Mouse (Mus musculus) CH12.LX (cell line): ENCODE results near the gene Mpv17l2. TPM values are rescaled to one million over a fixed set of nuclear protein-coding genes. Genes with fewer than 3 reads are reported as not detected.

Source experiments
- DNase-seq: peaks from one replicate; pipeline ENCODE4 v3.0.0-alpha.2; 2013; ENCODE audit errors: extremely low read depth
- H3K27ac ChIP-seq: 2 replicates; pipeline ENCODE4 v1.5.1; 2012; ENCODE audit warnings: low read depth, mild to moderate bottlenecking, control low read depth, moderate library complexity; ENCODE audit not compliant: insufficient read depth
- H3K27me3 ChIP-seq: replicated peaks from 2 replicates; pipeline ENCODE3; 2012; ENCODE audit warnings: inconsistent platforms
- H3K36me3 ChIP-seq, 2 experiments: replicated peaks in 1 of 2; 2 replicates each; pipeline versions ENCODE3 to v1.6.1; 2012; ENCODE audit warnings: inconsistent platforms in 1 of 2, low read length in 1 of 2, mild to moderate bottlenecking in 1 of 2, mixed read lengths in 1 of 2, moderate library complexity in 1 of 2; ENCODE audit not compliant: control insufficient read depth in 1 of 2, insufficient read depth in 1 of 2
- H3K4me1 ChIP-seq, 2 experiments: 2 replicates each; pipeline ENCODE4 v1.6.1; 2012; ENCODE audit warnings: inconsistent platforms in 1 of 2, moderate library complexity in 1 of 2; ENCODE audit not compliant: insufficient read depth in 2 of 2, control insufficient read depth in 1 of 2
- H3K4me2 ChIP-seq: 2 replicates; pipeline ENCODE4 v1.6.1; 2012; ENCODE audit warnings: low read depth, mild to moderate bottlenecking, control low read depth; ENCODE audit not compliant: poor library complexity, insufficient read depth, severe bottlenecking
- H3K4me3 ChIP-seq, 3 experiments: fragments of 150-350 bp in 1 of 3; sonication (generic) in 1 of 3; replicated peaks in 1 of 3; 2 replicates each; pipeline versions ENCODE3 to v1.5.1; 2011 to 2012; ENCODE audit warnings: low read depth in 2 of 3, low read length in 2 of 3, mild to moderate bottlenecking in 2 of 3, moderate library complexity in 2 of 3, control low read depth in 1 of 3, improper control_type of control experiment in 1 of 3, inconsistent platforms in 1 of 3, mixed read lengths in 1 of 3; ENCODE audit not compliant: poor library complexity in 1 of 3
- H3K79me2 ChIP-seq: replicated peaks from 2 replicates; pipeline ENCODE4 v1.6.1; 2012; ENCODE audit warnings: mild to moderate bottlenecking, moderate library complexity; ENCODE audit not compliant: control insufficient read depth, poor library complexity, insufficient read depth, severe bottlenecking; ENCODE audit errors: extremely low read depth
- H3K9ac ChIP-seq: 2 replicates; pipeline ENCODE4 v1.6.1; 2012; ENCODE audit warnings: low read depth, mild to moderate bottlenecking, control low read depth, moderate library complexity; ENCODE audit not compliant: insufficient read depth
- H3K9me3 ChIP-seq: replicated peaks from 2 replicates; pipeline ENCODE3; 2012; ENCODE audit warnings: low read length, inconsistent platforms, mixed read lengths
- BHLHE40 ChIP-seq: IDR thresholded peaks from 2 replicates; pipeline ENCODE4 v1.6.1; 2011; ENCODE audit warnings: mild to moderate bottlenecking, low read depth, low read length, improper control_type of control experiment
- CHD1 ChIP-seq: IDR thresholded peaks from 2 replicates; pipeline ENCODE4 v1.6.1; 2012; ENCODE audit warnings: low read depth, low read length, improper control_type of control experiment, inconsistent platforms
- CHD2 ChIP-seq: IDR thresholded peaks from 2 replicates; pipeline ENCODE4 v1.6.1; 2011; ENCODE audit warnings: low read length, improper control_type of control experiment
- CTCF ChIP-seq, 2 experiments: IDR thresholded peaks in 1 of 2; conservative IDR thresholded peaks in 1 of 2; 2 replicates each; pipeline ENCODE4 v1.5.1; 2011 to 2012; ENCODE audit warnings: low read depth in 2 of 2, low read length in 2 of 2, improper control_type of control experiment in 1 of 2, inconsistent platforms in 1 of 2, mild to moderate bottlenecking in 1 of 2, moderate library complexity in 1 of 2
- E2F4 ChIP-seq: IDR thresholded peaks from 2 replicates; pipeline ENCODE4 v1.6.1; 2011; ENCODE audit warnings: low read depth, low read length, improper control_type of control experiment; ENCODE audit not compliant: insufficient replicate concordance
- ELF1 ChIP-seq: IDR thresholded peaks from 2 replicates; pipeline ENCODE4 v1.6.1; 2014; ENCODE audit warnings: low read depth, mild to moderate bottlenecking, inconsistent platforms, low read length, improper control_type of control experiment
- EP300 ChIP-seq: IDR thresholded peaks from 2 replicates; pipeline ENCODE4 v1.6.1; 2011; ENCODE audit warnings: low read length, improper control_type of control experiment
- ETS1 ChIP-seq: conservative IDR thresholded peaks from 2 replicates; pipeline ENCODE4 v1.6.1; 2012; ENCODE audit warnings: low read depth, mild to moderate bottlenecking, inconsistent platforms, low read length, improper control_type of control experiment, moderate library complexity
- GABPA ChIP-seq: IDR thresholded peaks from 2 replicates; pipeline ENCODE4 v1.6.1; 2012; ENCODE audit warnings: low read depth, low read length, improper control_type of control experiment, inconsistent platforms; ENCODE audit not compliant: insufficient replicate concordance
- HCFC1 ChIP-seq: IDR thresholded peaks from 2 replicates; pipeline ENCODE4 v1.6.1; 2012; ENCODE audit warnings: low read depth, mild to moderate bottlenecking, inconsistent platforms, low read length, improper control_type of control experiment
- IRF4 ChIP-seq: IDR thresholded peaks from 2 replicates; pipeline ENCODE4 v1.6.1; 2014; ENCODE audit warnings: low read depth, mild to moderate bottlenecking, inconsistent platforms, low read length, improper control_type of control experiment
- JUN ChIP-seq: IDR thresholded peaks from 2 replicates; pipeline ENCODE4 v1.6.1; 2011; ENCODE audit warnings: low read depth, mild to moderate bottlenecking, low read length, improper control_type of control experiment, moderate library complexity; ENCODE audit not compliant: insufficient read depth
- JUND ChIP-seq: conservative IDR thresholded peaks from 2 replicates; pipeline ENCODE4 v1.6.1; 2011; ENCODE audit warnings: low read depth, low read length, improper control_type of control experiment
- KAT2A ChIP-seq: IDR thresholded peaks from 2 replicates; pipeline ENCODE4 v1.6.1; 2012; ENCODE audit warnings: low read length, improper control_type of control experiment, inconsistent platforms; ENCODE audit not compliant: insufficient replicate concordance
- MAZ ChIP-seq: IDR thresholded peaks from 2 replicates; pipeline ENCODE4 v1.6.1; 2012; ENCODE audit warnings: low read depth, mild to moderate bottlenecking, inconsistent platforms, low read length, improper control_type of control experiment, moderate library complexity
- MXI1 ChIP-seq: IDR thresholded peaks from 2 replicates; pipeline ENCODE4 v1.6.1; 2011; ENCODE audit warnings: mild to moderate bottlenecking, low read depth, low read length, improper control_type of control experiment
- MYC ChIP-seq: IDR thresholded peaks from 2 replicates; pipeline ENCODE4 v1.6.1; 2011; ENCODE audit warnings: low read depth, mild to moderate bottlenecking, improper control_type of control experiment, low read length
- NELFE ChIP-seq: IDR thresholded peaks from 2 replicates; pipeline ENCODE4 v1.6.1; 2011; ENCODE audit warnings: low read depth, low read length, improper control_type of control experiment
- NRF1 ChIP-seq: IDR thresholded peaks from 2 replicates; pipeline ENCODE4 v1.6.1; 2014; ENCODE audit warnings: low read depth, mild to moderate bottlenecking, inconsistent platforms, low read length, improper control_type of control experiment, moderate library complexity
- PAX5 ChIP-seq: IDR thresholded peaks from 2 replicates; pipeline ENCODE4 v1.6.1; 2012; ENCODE audit warnings: low read length, inconsistent platforms, mixed read lengths
- POLR2A ChIP-seq: IDR thresholded peaks from 2 replicates; pipeline ENCODE4 v1.6.1; 2011; ENCODE audit warnings: low read depth, mild to moderate bottlenecking, improper control_type of control experiment, low read length
- POLR2AphosphoS2 ChIP-seq: IDR thresholded peaks from 2 replicates; pipeline ENCODE4 v1.6.1; 2011; ENCODE audit warnings: low read depth, low read length, improper control_type of control experiment
- RAD21 ChIP-seq: IDR thresholded peaks from 2 replicates; pipeline ENCODE4 v1.6.1; 2011; ENCODE audit warnings: low read depth, mild to moderate bottlenecking, low read length, improper control_type of control experiment, moderate library complexity
- RCOR1 ChIP-seq: conservative IDR thresholded peaks from 2 replicates; pipeline ENCODE4 v1.6.1; 2012; ENCODE audit warnings: low read depth, mild to moderate bottlenecking, inconsistent platforms, low read length, improper control_type of control experiment
- SIN3A ChIP-seq: IDR thresholded peaks from 2 replicates; pipeline ENCODE4 v1.6.1; 2012; ENCODE audit warnings: low read length, improper control_type of control experiment, inconsistent platforms
- SMC3 ChIP-seq: IDR thresholded peaks from 2 replicates; pipeline ENCODE4 v1.6.1; 2011; ENCODE audit warnings: low read depth, low read length, improper control_type of control experiment
- TBP ChIP-seq: conservative IDR thresholded peaks from 2 replicates; pipeline ENCODE4 v1.6.1; 2011; ENCODE audit warnings: low read depth, low read length, improper control_type of control experiment
- TCF12 ChIP-seq: IDR thresholded peaks from 2 replicates; pipeline ENCODE4 v1.6.1; 2014; ENCODE audit warnings: low read depth, mild to moderate bottlenecking, inconsistent platforms, low read length, improper control_type of control experiment
- UBTF ChIP-seq: IDR thresholded peaks from 2 replicates; pipeline ENCODE4 v1.6.1; 2012; ENCODE audit warnings: low read depth, mild to moderate bottlenecking, inconsistent platforms, low read length, improper control_type of control experiment, moderate library complexity
- USF1 ChIP-seq: IDR thresholded peaks from 2 replicates; pipeline ENCODE4 v1.6.1; 2014; ENCODE audit warnings: low read depth, mild to moderate bottlenecking, inconsistent platforms, low read length, improper control_type of control experiment
- USF2 ChIP-seq: conservative IDR thresholded peaks from 2 replicates; pipeline ENCODE4 v1.6.1; 2011; ENCODE audit warnings: low read depth, low read length, improper control_type of control experiment
- ZC3H11A ChIP-seq: IDR thresholded peaks from 2 replicates; pipeline ENCODE4 v1.6.1; 2012; ENCODE audit warnings: low read depth, mild to moderate bottlenecking, inconsistent platforms, low read length, improper control_type of control experiment
- ZKSCAN1 ChIP-seq: IDR thresholded peaks from 2 replicates; pipeline ENCODE4 v1.6.1; 2012; ENCODE audit warnings: low read depth, inconsistent platforms, low read length, improper control_type of control experiment, borderline replicate concordance
- ZMIZ1 ChIP-seq: IDR thresholded peaks from 2 replicates; pipeline ENCODE4 v1.6.1; 2012; ENCODE audit warnings: low read depth, mild to moderate bottlenecking, inconsistent platforms, low read length, improper control_type of control experiment
- ZNF384 ChIP-seq: IDR thresholded peaks from 2 replicates; pipeline ENCODE4 v1.6.1; 2012; ENCODE audit warnings: low read depth, low read length, improper control_type of control experiment, inconsistent platforms
- dilution Hi-C: fragments of 300-500 bp; cut with MboI; formaldehyde crosslinking; loops from 2 replicates; pipeline ENCODE4 v1.14.3; 2020; ENCODE audit warnings: low sequenced_read_pairs; ENCODE audit not compliant: extremely low pct_unique_long_range_greater_than_20kb, extremely low pct_ligation_motif_present
- in situ Hi-C: fragments of 300-500 bp; cut with MboI; formaldehyde crosslinking; loops from 3 replicates; pipeline ENCODE4 v1.14.3; 2019; ENCODE audit warnings: low sequenced_read_pairs, low pct_ligation_motif_present, low pct_unique_long_range_greater_than_20kb, mixed read lengths
- polyA plus RNA-seq: library from polyadenylated mRNA; unstranded; fragments of >175 nt; gene quantifications from 2 replicates; pipeline ENCODE4 v1.2.1, GENCODE M21; 2012; ENCODE audit warnings: low read depth; ENCODE audit not compliant: insufficient read length
- total RNA-seq, 2 experiments: library from RNA; depleted of rRNA; stranded (reverse); fragments of 300-350 nt in 1 of 2; fragments of >200 nt in 1 of 2; gene quantifications; 2 replicates each; pipeline ENCODE4 v1.2.3; 2012 to 2014

Gene Mpv17l2
- total and polyA plus RNA-seq, 3 experiments = 25.3 to 36.1 (median 27.1) TPM

GRCm38 (mm10) chr8:70769359-70769758, 8.6 kb upstream of the Mpv17l2 start (continued):
- TF ChIP-seq KAT2A (no peak), CHD1 (no peak), ELF1 (peak; percentile 52; the same call in 1 of the 2 replicates), JUND (peak; percentile 67), IRF4 (peak; percentile 72), MXI1 (peak; percentile 78; the same call in 1 of the 2 replicates), SMC3 (peak; percentile 89), MYC (peak; percentile 98), UBTF (no peak), TBP (no peak), NELFE (peak; percentile 87; the same call in 1 of the 2 replicates), SIN3A (peak; percentile 50; the same call in 1 of the 2 replicates), CHD2 (no peak), MAZ (0 out of 2 replicates have a peak, but pooled peaks have one; percentile 16), USF2 (no peak), RAD21 (peak; percentile 67)

- H3K27ac ChIP-seq = peak overlapping the region; percentile 80
- peak; percentile 86 for DNase-seq
These were observed 8.2 kb upstream of the Mpv17l2 start for GRCm38 (mm10) chr8:70768956-70769355.

More at GRCm38 (mm10) chr8:70768956-70769355, 8.2 kb upstream of the Mpv17l2 start:
- TF ChIP-seq E2F4 (no peak), JUN (no peak), BHLHE40 (peak; percentile 65), ZNF384 (no peak), TCF12 (no peak), CTCF (conservative IDR thresholded peaks at IDR 0.05 in 1 of 2, IDR thresholded peaks at IDR 0.05 in 1 of 2; ENCODE audit: low read depth in 2 of 2, low read length in 2 of 2) (no peak), TBP (no peak), PAX5 (no peak), POLR2AphosphoS2 (no peak), EP300 (no peak), HCFC1 (no peak), ZKSCAN1 (no peak), UBTF (no peak), ETS1 (no peak), RAD21 (no peak), USF2 (no peak), POLR2A (no peak), ZMIZ1 (peak; percentile 30; the same call in 1 of the 2 replicates), ELF1 (peak; percentile 32; the same call in 1 of the 2 replicates), RCOR1 (no peak), MYC (no peak), GABPA (no peak), USF1 (peak; percentile 33; the same call in 1 of the 2 replicates), IRF4 (no peak), ZC3H11A (no peak), NELFE (no peak), CHD1 (no peak), NRF1 (peak; percentile 86)
- no peaks in the 10 kb centered on the region for H3K9me3 ChIP-seq
- in situ Hi-C loops = loop anchor here (5.0 kb wide), 1 partner anchor 33 kb away; no protein-coding TSS in a partner anchor
- peaks cover 39 to 59% of the 10 kb centered on the region in 2 experiments for H3K36me3 ChIP-seq
- peak overlapping the region in 2 of 3 experiments; percentile 41 to 48 for H3K4me3 ChIP-seq
- no peaks in the 10 kb centered on the region for H3K27me3 ChIP-seq
- dilution Hi-C loops = no loop called here
- H3K4me2 ChIP-seq = peak overlapping the region; percentile 24; the same call in 1 of the 2 replicates
- no peak overlapping the region for H3K9ac ChIP-seq
- H3K79me2 ChIP-seq = no peaks in the 10 kb centered on the region
- H3K4me1 ChIP-seq = peaks cover 48 to 77% of the 10 kb centered on the region in 2 experiments
